In genomic region chr16:87573409-87573808, GRCm38 (mm10) we compare ENCODE assay signal across 37 mouse cellular contexts. TPM values are rescaled to one million over a fixed set of nuclear protein-coding genes. Genes with fewer than 3 reads are reported as not detected.
"Had no signal": no experiment of that assay in that cellular context is flagged by ENCODE, and none has a peak within 500 bp of the region (broad histone marks: within the 10 kb centered on the region; RNA-seq: fewer than 3 reads in every experiment).

No protein-coding gene starts in this region.

- ATAC-seq: hindbrain, embryonic 16.5 days; hindbrain, postnatal 0 days; inflammation-experienced regulatory T-cells, adult 6 months; intestine, embryonic 15.5 days; intestine, embryonic 16.5 days; intestine, postnatal 0 days had no signal

- H3K4me2 ChIP-seq: heart, embryonic 11.5 days; heart, embryonic 12.5 days; heart, embryonic 13.5 days; heart, embryonic 15.5 days; hindbrain, embryonic 12.5 days; hindbrain, embryonic 13.5 days; hindbrain, embryonic 14.5 days; hindbrain, embryonic 15.5 days; intestine, embryonic 15.5 days; kidney, embryonic 15.5 days had no signal

- H3K27me3 ChIP-seq: heart, embryonic 12.5 days; heart, embryonic 13.5 days; heart, embryonic 15.5 days; hindbrain, embryonic 12.5 days; hindbrain, embryonic 13.5 days; hindbrain, embryonic 15.5 days; intestine, embryonic 15.5 days; kidney, embryonic 15.5 days had no signal

- H3K9me3 ChIP-seq: heart, embryonic 12.5 days; heart, embryonic 13.5 days; heart, embryonic 15.5 days; hindbrain, embryonic 10.5 days; hindbrain, embryonic 12.5 days; hindbrain, embryonic 13.5 days; hindbrain, embryonic 15.5 days; intestine, embryonic 15.5 days; kidney, embryonic 15.5 days had no signal

- DNase-seq: heart, postnatal 10 days; heart, postnatal 14 days; heart, postnatal 36 days; heart, postnatal 4 days; kidney, adult 11 months; kidney, adult 18-20 months; kidney, adult 2 months; kidney, adult 8-10 months; kidney, adult 9 months; kidney, postnatal 10 days; kidney, postnatal 14 days; kidney, postnatal 25 days; kidney, postnatal 36 days; kidney, postnatal 4 days; layer of hippocampus, adult 9-11 months; layer of hippocampus, postnatal 36 days had no signal

- H3K9ac ChIP-seq: heart, embryonic 12.5 days; heart, embryonic 13.5 days; heart, embryonic 15.5 days; hindbrain, embryonic 12.5 days; hindbrain, embryonic 13.5 days; hindbrain, embryonic 14.5 days; hindbrain, embryonic 15.5 days; intestine, embryonic 15.5 days; kidney, embryonic 15.5 days had no signal

- H3K36me3 ChIP-seq: heart, embryonic 12.5 days; heart, embryonic 13.5 days; heart, embryonic 15.5 days; hindbrain, embryonic 10.5 days; hindbrain, embryonic 12.5 days; hindbrain, embryonic 13.5 days; hindbrain, embryonic 15.5 days; intestine, embryonic 15.5 days; kidney, embryonic 15.5 days had no signal

- H3K27ac ChIP-seq: heart, embryonic 13.5 days; heart, embryonic 15.5 days; hindbrain, embryonic 10.5 days; hindbrain, embryonic 12.5 days; hindbrain, embryonic 13.5 days; hindbrain, embryonic 14.5 days; hindbrain, embryonic 15.5 days; hindbrain, postnatal 0 days; intestine, embryonic 15.5 days; kidney, embryonic 15.5 days; kidney, postnatal 0 days; layer of hippocampus, adult 2 months; left cerebral cortex, adult 2 months had no signal

- H3K4me3 ChIP-seq: heart, embryonic 12.5 days; heart, embryonic 13.5 days; heart, embryonic 15.5 days; hindbrain, embryonic 10.5 days; hindbrain, embryonic 12.5 days; hindbrain, embryonic 13.5 days; hindbrain, embryonic 15.5 days; intestine, embryonic 15.5 days; kidney, embryonic 15.5 days; layer of hippocampus, adult 2 months; left cerebral cortex, adult 2 months had no signal

- H3K4me1 ChIP-seq: heart, embryonic 15.5 days; hindbrain, embryonic 10.5 days; hindbrain, embryonic 12.5 days; hindbrain, embryonic 13.5 days; hindbrain, embryonic 15.5 days; intestine, embryonic 15.5 days had no signal

RNA-seq across cellular contexts. Expression of gene Map3k7cl, which starts 20.3 kb away (rescaled TPM):
- total RNA-seq: hematopoietic stem cell, adult 5-6 weeks had no signal
- polyA plus RNA-seq: heart, embryonic 11.5 days; hindbrain, embryonic 10.5 days; hindbrain, embryonic 11.5 days; hindbrain, embryonic 15.5 days; hindbrain, embryonic 16.5 days; inflammation-experienced regulatory T-cells, adult 6 months had no signal
